Mouse (Mus musculus): ENCODE data around the gene Zmynd10. TPM values are rescaled to one million over a fixed set of nuclear protein-coding genes. Genes with fewer than 3 reads are reported as not detected.
A peak's percentile ranks its signal among the peaks of the same experiment; 100 is the strongest.

Zmynd10 gene
- 0.29 and 0.40 TPM in 2 replicates for polyA plus RNA-seq (2012; rRNA removed)

DNA sequence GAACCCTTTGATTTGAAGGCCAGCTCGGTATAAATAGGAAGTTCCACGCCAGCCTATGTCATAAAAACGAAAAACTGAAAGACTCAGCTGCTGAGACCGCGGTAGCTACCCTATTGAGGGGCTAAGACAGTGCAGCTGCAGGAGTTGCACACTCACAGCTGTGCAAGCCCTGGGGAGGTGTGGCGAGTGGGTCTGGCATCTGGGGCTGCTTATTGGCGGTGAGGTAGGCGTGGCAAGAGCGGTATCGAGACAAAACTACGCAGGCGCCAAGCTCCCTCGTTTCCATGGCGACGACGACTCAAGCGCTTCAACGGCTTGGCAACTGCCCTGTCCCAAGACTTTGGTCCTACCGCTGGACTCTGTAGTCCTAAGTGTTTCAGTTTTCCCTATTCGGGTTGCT, at the start of gene Zmynd10:
Gene Zmynd10 (plus strand): TSS at position 273 of the 400 bp plus-strand sequence.
- WGBS, result 3% methylated on average over 20 of the region's 20 CpGs
- DNase-seq (ENCODE audit: low read depth, low spot score), result no peak

GRCm38 (mm10) chr9:107500708-107501286, 46.3 kb upstream of the Zmynd10 start:
- DNase-seq (ENCODE audit: low read depth, low spot score), result no peak
- WGBS, result 77% methylated on average over 3 of the region's 3 CpGs

- no peak for DNase-seq (ENCODE audit: low read depth, low spot score)
- 86% methylated on average over 12 of the region's 12 CpGs for WGBS
Observed at GRCm38 (mm10) chr9:107502131-107502846, 44.8 kb upstream of the Zmynd10 start.

DNA sequence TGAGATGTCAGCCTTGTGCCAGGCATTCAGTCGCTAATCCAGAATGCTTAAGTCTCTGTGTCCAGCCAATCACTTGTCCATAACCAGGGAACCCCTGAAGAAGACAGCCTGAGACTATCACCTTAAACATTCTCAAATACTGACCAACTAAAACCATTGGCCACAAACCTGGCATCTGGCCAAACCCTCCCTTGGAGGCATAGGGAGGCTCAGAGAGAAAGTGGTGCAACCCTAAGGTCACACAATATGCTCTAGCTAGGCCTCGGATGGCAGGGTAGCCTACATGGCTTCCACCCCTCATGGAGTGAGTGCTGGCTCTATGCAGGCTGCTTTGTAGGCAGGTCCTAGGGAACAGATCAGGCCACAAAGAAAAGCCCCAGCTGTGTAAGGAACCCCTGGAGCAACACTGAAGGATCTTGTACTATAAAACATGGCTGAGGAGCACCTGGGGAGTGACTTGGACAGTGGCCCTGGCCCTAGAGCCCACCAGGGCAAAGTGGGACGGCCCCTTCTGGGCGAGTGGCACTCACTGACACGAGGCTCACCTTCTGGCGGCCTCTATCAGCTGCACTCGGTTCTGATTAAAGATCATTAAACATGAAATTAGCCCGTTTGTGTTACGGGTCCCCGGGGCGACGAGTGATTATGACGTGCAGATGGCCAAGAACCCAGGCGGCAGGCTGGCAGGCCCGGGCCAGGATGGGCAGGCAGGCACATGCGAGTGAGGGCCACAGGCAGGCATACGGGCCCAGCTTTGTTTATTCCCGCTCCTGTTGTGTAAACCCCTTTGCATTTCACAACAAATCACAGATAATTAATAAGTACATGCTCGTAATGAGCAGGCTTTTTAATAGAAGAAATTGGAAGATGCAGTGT, 42.2 kb upstream of the Zmynd10 start:
- no peak for DNase-seq (ENCODE audit: low read depth, low spot score)
- 78% methylated on average over 19 of the region's 19 CpGs for WGBS

DNA sequence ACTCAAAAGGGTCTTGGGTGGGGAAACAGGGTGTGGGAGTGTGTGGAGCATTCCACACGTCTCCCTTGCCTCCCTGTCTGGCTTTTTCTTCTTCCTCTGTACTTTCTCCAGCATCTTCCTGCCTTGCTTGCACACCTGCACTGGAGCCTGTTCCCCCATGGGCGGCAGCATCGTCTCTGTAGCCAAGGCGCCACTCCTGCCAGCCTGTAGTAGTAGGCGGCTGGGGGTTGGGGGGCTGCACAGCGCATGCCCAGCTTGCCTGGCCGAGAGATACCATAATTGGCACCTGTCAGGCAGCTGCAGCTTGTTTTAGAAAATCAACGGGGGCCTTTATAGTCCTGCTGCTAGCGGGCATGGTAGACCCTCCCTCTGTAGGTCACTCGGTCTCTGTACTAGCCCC, 38.8 kb upstream of the Zmynd10 start:
- no peak for DNase-seq (ENCODE audit: low read depth, low spot score)
- WGBS, result 37% methylated on average over 10 of the region's 10 CpGs

DNA sequence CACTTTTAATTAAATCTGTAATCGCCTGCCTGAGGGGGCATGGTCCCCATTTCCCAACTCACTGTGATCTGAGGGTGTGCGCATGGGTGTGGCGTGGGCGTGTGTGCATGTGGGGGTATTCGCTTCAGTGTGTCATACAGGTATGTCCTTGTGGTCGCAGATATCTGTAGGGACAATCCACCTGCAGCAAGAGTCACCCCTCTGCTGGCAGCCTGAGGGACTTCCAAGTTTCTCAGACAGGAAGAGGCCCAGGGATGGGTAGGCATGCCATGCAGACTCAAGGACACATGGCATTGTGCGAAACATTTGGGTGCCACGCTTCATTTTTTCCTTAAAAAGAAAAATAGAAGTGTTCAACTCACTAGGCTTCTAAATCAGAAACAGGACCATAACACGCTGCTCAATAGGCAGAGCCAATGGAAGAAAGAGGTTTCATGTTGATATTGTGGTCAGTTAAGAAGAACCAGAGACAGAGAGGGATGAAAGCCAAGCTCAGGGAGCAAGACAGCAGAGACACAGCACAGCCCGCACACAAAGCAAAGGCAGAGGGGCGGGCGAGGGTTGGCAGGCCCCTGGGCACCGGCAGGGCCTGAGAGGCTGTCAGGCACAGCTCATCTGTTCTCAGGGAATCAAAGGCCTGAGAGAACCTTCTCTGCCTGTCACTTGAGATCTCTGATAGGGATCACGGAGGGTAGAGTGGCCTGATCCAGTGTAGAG, 36.6 kb upstream of the Zmynd10 start:
- 69% methylated on average over 14 of the region's 14 CpGs for WGBS
- DNase-seq (ENCODE audit: low read depth, low spot score), result no peak

- DNase-seq (ENCODE audit: low read depth, low spot score), result no peak
- WGBS, result 78% methylated on average over 8 of the region's 8 CpGs
Observed at GRCm38 (mm10) chr9:107511436-107511835, 35.7 kb upstream of the Zmynd10 start.

DNA sequence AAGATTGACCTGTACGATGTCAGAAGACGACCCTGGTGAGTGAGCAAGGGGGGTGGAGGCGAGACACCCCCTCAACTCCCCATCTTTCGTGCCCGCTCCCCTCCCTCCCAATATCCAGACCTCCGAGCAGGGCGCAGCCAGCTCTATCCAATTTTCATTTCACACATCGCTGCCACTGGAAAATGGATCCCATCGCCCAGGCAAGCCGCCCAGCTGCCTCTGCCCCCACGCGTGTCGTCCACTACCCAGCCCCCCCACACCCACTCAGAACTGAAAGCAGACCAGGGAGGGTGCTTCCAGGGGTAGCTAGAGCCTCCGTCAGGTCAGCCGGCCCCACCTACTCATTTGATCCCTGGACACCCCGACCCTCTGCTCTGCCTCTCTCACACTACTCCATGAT, 34.8 kb upstream of the Zmynd10 start:
- 78% methylated on average over 16 of the region's 16 CpGs for WGBS
- DNase-seq (ENCODE audit: low read depth, low spot score), result no peak

DNA sequence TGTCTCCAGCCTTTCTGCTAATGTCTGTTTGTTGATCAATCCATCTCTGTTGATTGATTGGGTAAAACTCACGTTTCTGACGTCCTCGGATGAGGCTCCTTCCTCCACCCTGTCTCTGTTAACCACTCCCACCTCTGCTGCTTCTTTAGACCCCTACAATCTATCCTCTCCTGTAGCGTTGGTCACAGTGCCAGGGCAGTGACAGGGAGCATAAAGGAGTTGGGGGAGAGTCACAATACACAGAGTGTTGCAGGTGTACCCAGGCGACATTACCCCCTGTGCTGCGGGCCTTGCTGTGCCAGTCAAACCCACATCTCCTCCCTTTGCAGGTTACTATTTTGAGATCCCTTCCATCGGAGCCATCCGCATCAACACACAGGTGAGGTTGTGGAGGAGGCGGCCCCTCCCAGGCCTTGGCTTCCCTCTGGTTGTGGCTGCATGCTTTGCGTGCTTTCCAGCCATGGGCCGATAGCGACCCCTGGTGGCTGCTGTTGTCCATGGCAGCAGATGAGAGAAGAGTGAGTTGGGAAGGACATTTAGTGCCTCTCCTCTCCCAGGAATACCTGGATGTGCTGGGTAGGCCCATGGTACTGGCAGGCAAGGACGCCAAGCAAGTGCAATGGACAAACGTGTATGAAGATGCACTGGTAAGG, 32.7 kb upstream of the Zmynd10 start:
- 20% methylated on average over 14 of the region's 14 CpGs for WGBS
- DNase-seq (ENCODE audit: low read depth, low spot score), result peak; percentile 55

GRCm38 (mm10) chr9:107520331-107520730, 26.8 kb upstream of the Zmynd10 start:
- WGBS, result 74% methylated on average over 6 of the region's 6 CpGs
- DNase-seq (ENCODE audit: low read depth, low spot score), result no peak

DNA sequence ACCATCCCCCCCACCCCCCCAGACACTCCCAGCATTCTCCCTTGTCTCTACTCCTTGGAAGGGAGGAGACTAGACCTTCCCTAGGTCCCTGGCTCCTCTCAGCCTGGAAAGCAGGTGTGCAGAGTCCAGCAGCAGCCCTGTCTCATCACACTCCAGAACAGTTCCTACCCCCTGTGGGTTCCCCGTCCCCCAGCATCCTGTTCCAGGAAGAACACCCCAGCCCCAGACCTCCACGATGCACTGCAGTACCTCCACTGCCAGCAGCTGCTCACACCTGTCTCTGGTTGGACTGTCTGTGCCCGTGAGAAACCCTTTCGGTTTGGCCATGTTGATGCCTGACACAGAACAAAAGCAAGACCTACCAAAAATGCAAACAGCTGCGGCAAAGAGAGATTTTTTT, 25.9 kb upstream of the Zmynd10 start:
- DNase-seq (ENCODE audit: low read depth, low spot score), result no peak
- WGBS, result 51% methylated on average over 5 of the region's 5 CpGs

GRCm38 (mm10) chr9:107521711-107522399, 25.2 kb upstream of the Zmynd10 start:
- DNase-seq (ENCODE audit: low read depth, low spot score), result no peak
- WGBS, result 19% methylated on average over 25 of the region's 25 CpGs

GRCm38 (mm10) chr9:107522400-107522711, 24.7 kb upstream of the Zmynd10 start:
- 21% methylated on average over 2 of the region's 2 CpGs for WGBS

DNA sequence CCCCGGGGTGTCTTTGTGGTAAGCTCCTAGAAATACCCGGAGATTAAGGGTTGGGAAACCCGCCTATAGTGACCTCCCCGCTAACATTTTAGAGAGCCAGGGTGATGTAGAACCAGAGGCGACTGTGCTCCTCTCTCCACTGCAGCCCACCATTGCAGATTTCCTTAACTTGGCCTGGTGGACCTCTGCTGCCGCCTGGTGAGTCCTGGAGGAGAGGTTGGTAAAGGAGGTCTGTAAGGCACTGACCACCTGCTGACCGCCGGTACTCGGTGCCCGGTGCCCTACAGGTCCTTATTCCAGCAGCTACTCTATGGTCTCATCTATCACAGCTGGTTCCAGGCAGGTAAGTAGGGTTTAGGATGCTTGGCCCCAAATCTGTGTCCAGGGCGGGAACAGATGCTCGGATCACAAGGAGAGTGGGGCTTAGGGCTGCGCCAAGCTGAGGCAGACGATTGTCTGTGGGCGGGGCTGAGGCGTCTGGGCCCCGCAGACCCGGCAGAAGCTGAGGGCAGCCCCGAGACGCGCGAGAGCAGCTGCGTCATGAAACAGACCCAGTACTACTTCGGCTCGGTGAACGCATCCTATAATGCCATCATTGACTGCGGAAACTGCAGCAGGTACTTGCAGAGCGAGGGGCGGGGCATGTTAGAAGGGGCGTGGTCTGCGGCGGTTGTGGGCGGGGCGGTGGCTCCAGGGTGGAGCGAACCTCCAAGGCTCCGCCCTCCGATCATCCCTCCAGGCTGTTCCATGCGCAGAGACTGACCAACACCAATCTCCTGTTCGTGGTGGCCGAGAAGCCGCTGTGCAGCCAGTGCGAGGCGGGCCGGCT, 20.7 kb upstream of the Zmynd10 start:
- 11% methylated on average over 44 of the region's 44 CpGs for WGBS
- DNase-seq (ENCODE audit: low read depth, low spot score), result no peak

More at GRCm38 (mm10) chr9:107522400-107522711, 24.7 kb upstream of the Zmynd10 start:
- DNase-seq (ENCODE audit: low read depth, low spot score), result no peak

DNA sequence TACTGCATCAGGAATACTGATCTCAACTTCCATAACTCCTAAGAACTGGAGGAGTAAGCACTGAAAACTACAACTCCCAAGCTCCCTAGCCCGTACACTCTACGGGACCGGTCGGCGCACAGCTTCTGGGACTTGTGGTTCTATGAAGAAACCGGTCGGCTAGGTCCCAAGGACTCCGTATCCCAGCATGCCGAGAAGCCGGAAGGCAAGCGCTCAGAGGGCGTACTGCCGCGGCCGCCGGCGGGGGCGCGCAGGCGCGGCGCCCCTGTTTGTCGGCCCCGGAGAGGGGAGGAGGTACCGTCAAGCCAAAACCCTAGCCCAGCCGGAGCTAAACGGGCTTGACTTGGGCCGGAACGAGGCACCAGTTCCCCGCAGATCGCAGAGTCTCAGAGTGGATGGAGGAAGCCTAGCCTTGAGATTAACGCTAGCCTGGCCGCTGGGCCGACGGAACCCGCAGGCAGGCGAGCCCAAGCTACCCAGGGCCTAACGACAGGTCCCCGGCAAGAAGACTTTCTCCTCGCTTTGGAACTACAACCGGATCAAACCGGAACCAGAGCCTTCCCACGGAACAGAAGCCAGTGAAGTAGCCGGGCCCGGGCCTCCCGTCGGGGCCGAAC, 13.2 kb upstream of the Zmynd10 start, which contains the start of gene Tmem115:
Gene Tmem115 (plus strand): TSS at position 155 of the 617 bp plus-strand sequence.
- DNase-seq (ENCODE audit: low read depth, low spot score), result peak; percentile 97
- under 1% methylated on average over 48 of the region's 48 CpGs for WGBS

DNA sequence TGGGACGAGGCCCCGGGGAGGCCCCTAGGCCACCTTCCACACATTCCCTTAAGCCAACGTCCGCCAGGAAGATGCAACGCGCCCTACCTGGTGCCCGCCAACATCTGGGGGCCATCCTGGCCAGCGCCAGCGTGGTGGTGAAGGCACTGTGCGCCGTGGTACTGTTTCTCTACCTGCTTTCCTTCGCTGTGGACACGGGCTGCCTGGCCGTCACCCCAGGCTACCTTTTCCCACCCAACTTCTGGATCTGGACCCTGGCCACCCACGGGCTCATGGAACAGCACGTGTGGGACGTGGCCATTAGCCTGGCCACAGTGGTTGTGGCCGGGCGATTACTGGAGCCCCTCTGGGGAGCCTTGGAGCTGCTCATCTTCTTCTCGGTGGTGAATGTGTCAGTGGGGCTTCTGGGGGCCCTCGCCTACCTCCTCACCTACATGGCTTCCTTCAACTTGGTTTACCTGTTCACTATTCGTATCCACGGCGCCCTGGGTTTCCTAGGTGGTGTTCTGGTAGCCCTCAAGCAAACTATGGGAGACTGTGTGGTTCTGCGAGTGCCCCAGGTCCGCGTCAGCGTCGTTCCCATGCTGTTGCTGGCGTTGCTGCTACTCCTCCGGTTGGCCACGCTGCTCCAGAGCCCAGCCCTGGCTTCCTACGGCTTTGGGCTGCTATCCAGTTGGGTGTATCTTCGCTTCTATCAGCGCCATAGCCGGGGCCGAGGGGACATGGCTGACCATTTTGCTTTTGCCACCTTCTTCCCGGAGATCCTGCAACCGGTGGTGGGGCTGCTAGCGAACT, 12.5 kb upstream of the Zmynd10 start:
- WGBS, result under 1% methylated on average over 40 of the region's 40 CpGs

DNA sequence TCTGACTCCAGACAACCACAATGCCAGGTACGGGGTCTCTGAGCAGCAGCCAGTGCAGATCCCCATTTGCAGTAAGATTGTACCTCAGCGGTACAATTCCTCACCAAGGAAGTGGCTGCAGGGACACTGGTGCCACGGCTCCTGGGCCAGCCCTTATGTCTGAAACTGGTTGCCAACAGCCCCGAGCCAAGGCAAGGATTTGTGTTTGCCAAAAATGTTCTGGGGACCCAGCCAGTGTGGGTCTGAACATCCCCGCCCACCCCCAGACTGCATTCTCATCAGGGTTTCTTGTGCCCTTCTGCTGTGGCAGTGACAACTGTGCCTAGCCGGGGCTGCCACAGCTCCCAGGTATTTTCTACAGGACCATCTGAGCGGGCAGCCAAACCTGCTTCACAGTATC, 8.9 kb upstream of the Zmynd10 start:
- DNase-seq (ENCODE audit: low read depth, low spot score), result no peak
- 90% methylated on average over 7 of the region's 7 CpGs for WGBS

More for the DNA sequence above, 12.5 kb upstream of the Zmynd10 start:
- no peak for DNase-seq (ENCODE audit: low read depth, low spot score)
